Mouse (Mus musculus) MEL (cell line): ENCODE results near the gene Flywch1. TPM values are rescaled to one million over a fixed set of nuclear protein-coding genes. Genes with fewer than 3 reads are reported as not detected.

ENCODE experiments used
- DNase-seq: peaks from one replicate; pipeline ENCODE4 v3.0.0; 2011; ENCODE audit warnings: low read depth, low spot score
- H3K27ac ChIP-seq: 2 replicates; pipeline ENCODE4 v1.5.1; 2012; ENCODE audit warnings: low read depth, mild to moderate bottlenecking, control low read depth, low read length, moderate library complexity; ENCODE audit not compliant: control insufficient read depth
- H3K27me3 ChIP-seq, 2 experiments: fragments of 150-350 bp in 1 of 2; sonication (generic) in 1 of 2; 2 replicates each; pipeline ENCODE4 v1.6.1; 2012; ENCODE audit warnings: low read length in 2 of 2, mild to moderate bottlenecking in 2 of 2, improper control_type of control experiment in 1 of 2, moderate library complexity in 1 of 2; ENCODE audit not compliant: insufficient read depth in 2 of 2, control insufficient read depth in 1 of 2
- H3K36me3 ChIP-seq, 2 experiments: 2 replicates each; pipeline ENCODE4 v1.6.1; 2012 to 2014; ENCODE audit warnings: low read length in 2 of 2, improper control_type of control experiment in 1 of 2, inconsistent platforms in 1 of 2, mild to moderate bottlenecking in 1 of 2; ENCODE audit not compliant: insufficient read depth in 2 of 2, control insufficient read depth in 1 of 2
- H3K4me1 ChIP-seq, 2 experiments: fragments of 150-350 bp in 1 of 2; sonication (generic) in 1 of 2; 2 replicates each; pipeline ENCODE4 v1.6.1; 2012; ENCODE audit warnings: low read length in 2 of 2, improper control_type of control experiment in 1 of 2, mild to moderate bottlenecking in 1 of 2; ENCODE audit not compliant: insufficient read depth in 2 of 2, control insufficient read depth in 1 of 2
- H3K4me3 ChIP-seq, 2 experiments: fragments of 150-350 bp in 1 of 2; sonication (generic) in 1 of 2; 2 replicates each; pipeline ENCODE4 v1.5.1; 2012; ENCODE audit warnings: low read depth in 2 of 2, low read length in 2 of 2, mild to moderate bottlenecking in 2 of 2, moderate library complexity in 2 of 2, control low read depth in 1 of 2, improper control_type of control experiment in 1 of 2; ENCODE audit not compliant: control insufficient read depth in 1 of 2, insufficient read depth in 1 of 2
- H3K79me2 ChIP-seq: 2 replicates; pipeline ENCODE4 v1.6.1; 2012; ENCODE audit warnings: mild to moderate bottlenecking, low read length, moderate library complexity; ENCODE audit not compliant: control insufficient read depth, poor library complexity, insufficient read depth
- H3K9ac ChIP-seq: 2 replicates; pipeline ENCODE4 v1.6.1; 2012; ENCODE audit warnings: low read depth, mild to moderate bottlenecking, control low read depth, low read length, moderate library complexity; ENCODE audit not compliant: control insufficient read depth, poor library complexity, severe bottlenecking
- H3K9me3 ChIP-seq: fragments of 150-350 bp; sonication (generic); replicated peaks from 2 replicates; pipeline ENCODE4 v1.6.1; 2012; ENCODE audit warnings: mild to moderate bottlenecking, low read length, improper control_type of control experiment, moderate library complexity; ENCODE audit not compliant: insufficient read depth
- CHD2 ChIP-seq: IDR thresholded peaks from 2 replicates; pipeline ENCODE4 v1.6.1; 2011; ENCODE audit warnings: low read length, improper control_type of control experiment
- CTCF ChIP-seq, 3 experiments: IDR thresholded peaks in 2 of 3; conservative IDR thresholded peaks in 1 of 3; 2 replicates each; pipeline ENCODE4 v1.5.1; 2011 to 2012; ENCODE audit warnings: low read length in 3 of 3, low read depth in 2 of 3, mild to moderate bottlenecking in 2 of 3, improper control_type of control experiment in 1 of 3, inconsistent platforms in 1 of 3, mixed read lengths in 1 of 3, moderate library complexity in 1 of 3; ENCODE audit not compliant: control insufficient read depth in 1 of 3, insufficient read depth in 1 of 3, poor library complexity in 1 of 3, severe bottlenecking in 1 of 3
- E2F4 ChIP-seq: IDR thresholded peaks from 2 replicates; pipeline ENCODE4 v1.6.1; 2011; ENCODE audit warnings: low read depth, low read length, improper control_type of control experiment, borderline replicate concordance
- ELF1 ChIP-seq: IDR thresholded peaks from 2 replicates; pipeline ENCODE4 v1.6.1; 2014; ENCODE audit warnings: low read depth, mild to moderate bottlenecking, inconsistent platforms, low read length, improper control_type of control experiment, moderate library complexity
- ETS1 ChIP-seq: IDR thresholded peaks from 2 replicates; pipeline ENCODE4 v1.6.1; 2012; ENCODE audit warnings: low read depth, mild to moderate bottlenecking, inconsistent platforms, low read length, improper control_type of control experiment, moderate library complexity
- GATA1 ChIP-seq: IDR thresholded peaks from 2 replicates; pipeline ENCODE4 v1.6.1; 2011; ENCODE audit warnings: low read depth, low read length, improper control_type of control experiment
- MAX ChIP-seq: IDR thresholded peaks from 2 replicates; pipeline ENCODE4 v1.6.1; 2011; ENCODE audit warnings: low read length, improper control_type of control experiment
- MAZ ChIP-seq: IDR thresholded peaks from 2 replicates; pipeline ENCODE4 v1.6.1; 2012; ENCODE audit warnings: low read depth, mild to moderate bottlenecking, inconsistent platforms, low read length, improper control_type of control experiment
- MEF2A ChIP-seq: IDR thresholded peaks from 2 replicates; pipeline ENCODE4 v1.6.1; 2014; ENCODE audit warnings: low read depth, mild to moderate bottlenecking, inconsistent platforms, low read length, improper control_type of control experiment; ENCODE audit not compliant: poor library complexity, insufficient replicate concordance, severe bottlenecking; ENCODE audit errors: extremely low read depth
- MYC ChIP-seq: IDR thresholded peaks from 2 replicates; pipeline ENCODE4 v1.6.1; 2011; ENCODE audit warnings: low read depth, mild to moderate bottlenecking, low read length, improper control_type of control experiment, moderate library complexity
- NELFE ChIP-seq: IDR thresholded peaks from 2 replicates; pipeline ENCODE4 v1.6.1; 2011; ENCODE audit warnings: low read depth, low read length, improper control_type of control experiment
- POLR2A ChIP-seq, 2 experiments: IDR thresholded peaks; 2 replicates each; pipeline ENCODE4 v1.6.1; 2011 to 2012; ENCODE audit warnings: low read length in 2 of 2, mild to moderate bottlenecking in 2 of 2, control low read depth in 1 of 2, improper control_type of control experiment in 1 of 2, low read depth in 1 of 2, moderate library complexity in 1 of 2; ENCODE audit not compliant: control insufficient read depth in 1 of 2, insufficient read depth in 1 of 2, poor library complexity in 1 of 2
- POLR2AphosphoS2 ChIP-seq: IDR thresholded peaks from 2 replicates; pipeline ENCODE4 v1.6.1; 2011; ENCODE audit warnings: low read length, improper control_type of control experiment
- POLR2AphosphoS5 ChIP-seq: IDR thresholded peaks from 2 replicates; pipeline ENCODE4 v1.6.1; 2012; ENCODE audit warnings: low read depth, borderline replicate concordance, mild to moderate bottlenecking, inconsistent platforms, low read length, moderate library complexity, mixed read lengths
- RAD21 ChIP-seq: IDR thresholded peaks from 2 replicates; pipeline ENCODE4 v1.6.1; 2011; ENCODE audit warnings: mild to moderate bottlenecking, low read depth, low read length, improper control_type of control experiment
- TBP ChIP-seq: IDR thresholded peaks from 2 replicates; pipeline ENCODE4 v1.8.0; 2011; ENCODE audit warnings: low read depth, low read length, improper control_type of control experiment
- TCF12 ChIP-seq: IDR thresholded peaks from 2 replicates; pipeline ENCODE4 v1.6.1; 2014; ENCODE audit warnings: low read depth, mild to moderate bottlenecking, inconsistent platforms, low read length, improper control_type of control experiment, moderate library complexity
- UBTF ChIP-seq: IDR thresholded peaks from 2 replicates; pipeline ENCODE4 v1.6.1; 2012; ENCODE audit warnings: low read depth, mild to moderate bottlenecking, inconsistent platforms, low read length, improper control_type of control experiment, moderate library complexity, borderline replicate concordance; ENCODE audit not compliant: insufficient read depth
- USF1 ChIP-seq: IDR thresholded peaks from 2 replicates; pipeline ENCODE4 v1.6.1; 2014; ENCODE audit warnings: low read depth, mild to moderate bottlenecking, inconsistent platforms, low read length, improper control_type of control experiment, moderate library complexity
- ZC3H11A ChIP-seq: IDR thresholded peaks from 2 replicates; pipeline ENCODE4 v1.6.1; 2012; ENCODE audit warnings: low read depth, mild to moderate bottlenecking, inconsistent platforms, low read length, improper control_type of control experiment
- ZMIZ1 ChIP-seq: IDR thresholded peaks from 2 replicates; pipeline ENCODE4 v1.6.1; 2012; ENCODE audit warnings: low read depth, mild to moderate bottlenecking, inconsistent platforms, low read length, improper control_type of control experiment, moderate library complexity
- polyA plus RNA-seq, 2 experiments: library from polyadenylated mRNA; stranded (reverse) in 1 of 2; unstranded in 1 of 2; fragments of >175 nt in 1 of 2; fragments of >200 nt in 1 of 2; gene quantifications; 2 replicates each; pipeline versions ENCODE4 v1.2.1 to v1.2.4; 2012; ENCODE audit warnings: low replicate concordance in 2 of 2, low read depth in 1 of 2; ENCODE audit not compliant: insufficient read length in 2 of 2, insufficient read depth in 1 of 2, missing spikeins in 1 of 2
- total RNA-seq: library from RNA; depleted of rRNA; stranded (reverse); fragments of 300-350 nt; gene quantifications from 2 replicates; pipeline ENCODE4 v1.2.3, GENCODE M21; 2012

Gene Flywch1
- total and polyA plus RNA-seq, 3 experiments: 15.3 to 29.7 TPM; not detected in 1

DNA sequence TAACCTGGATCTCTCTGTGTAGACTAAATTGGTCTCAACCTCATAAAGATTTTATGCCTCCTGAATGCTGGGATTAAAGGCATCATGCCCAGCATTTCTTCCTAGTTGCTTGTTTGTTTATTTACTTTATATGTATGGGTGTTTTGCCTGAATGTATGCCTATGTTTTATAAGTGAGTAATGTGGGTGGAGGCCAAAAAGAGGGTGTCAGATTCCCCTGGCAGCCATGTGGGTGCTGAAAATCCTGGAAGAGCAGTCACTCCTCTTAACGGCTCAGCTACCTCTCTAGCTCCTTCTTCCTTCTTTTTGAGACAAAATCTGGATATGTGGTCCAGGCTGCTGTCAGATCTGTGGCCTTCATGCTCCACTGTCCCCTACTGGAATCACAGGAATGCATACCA lies 41.0 kb downstream of the Flywch1 start:
- no peak for DNase-seq
- Histone ChIP-seq H3K27me3 (no peaks in the 10 kb centered on the region), H3K4me3 (no peak overlapping the region), H3K4me1 (peaks cover 2 to 17% of the 10 kb centered on the region in 2 experiments; a peak in 3 of 4 replicates), H3K9me3 (no peaks in the 10 kb centered on the region), H3K36me3 (peaks cover 0 to 13% of the 10 kb centered on the region in 2 experiments; a peak in 3 of 4 replicates)
- no peak for TF ChIP-seq POLR2AphosphoS5
- no peak for TF ChIP-seq MAX
- TF ChIP-seq MAZ: no peak
- TF ChIP-seq TCF12: no peak
- TF ChIP-seq, all 39 proteins: peak for 0
- Histone ChIP-seq H3K9ac (no peak overlapping the region), H3K79me2 (peaks cover 8% of the 10 kb centered on the region), H3K27ac (no peak overlapping the region)

GRCm38 (mm10) chr17:23726758-23727142 lies 44.7 kb downstream of the Flywch1 start:
- H3K27me3 ChIP-seq: no peaks in the 10 kb centered on the region
- H3K27ac ChIP-seq: peak overlapping the region; percentile 14; the same call in 1 of the 2 replicates
- H3K9ac ChIP-seq: peak overlapping the region; percentile 99
- peak overlapping the region; percentile 75 to 90 for H3K4me3 ChIP-seq
- TF ChIP-seq MYC (no peak), CTCF (IDR thresholded peaks at IDR 0.05 in 2 of 3, conservative IDR thresholded peaks at IDR 0.05 in 1 of 3; ENCODE audit: control insufficient read depth in 1 of 3, insufficient read depth in 1 of 3, low read depth in 2 of 3, low read length in 3 of 3, poor library complexity in 1 of 3, severe bottlenecking in 1 of 3) (no peak), POLR2AphosphoS2 (no peak), ZMIZ1 (no peak), POLR2A (IDR thresholded peaks at IDR 0.05; ENCODE audit: control insufficient read depth in 1 of 2, insufficient read depth in 1 of 2, low read depth in 1 of 2, low read length in 2 of 2, poor library complexity in 1 of 2) (0 out of 4 replicates have a peak, but pooled peaks of 1 of the 2 experiments have one; percentile 10), RAD21 (no peak), MAZ (peak; percentile 54; the same call in 1 of the 2 replicates)
- TF ChIP-seq, all 39 proteins: peak for 2
- Histone ChIP-seq H3K36me3 (peaks cover 0 to 16% of the 10 kb centered on the region in 2 experiments; a peak in 2 of 4 replicates), H3K9me3 (no peaks in the 10 kb centered on the region), H3K4me1 (peaks cover 2 to 21% of the 10 kb centered on the region in 2 experiments; a peak in 3 of 4 replicates), H3K79me2 (peaks cover 8% of the 10 kb centered on the region)
- DNase-seq: peak; percentile 78

DNA sequence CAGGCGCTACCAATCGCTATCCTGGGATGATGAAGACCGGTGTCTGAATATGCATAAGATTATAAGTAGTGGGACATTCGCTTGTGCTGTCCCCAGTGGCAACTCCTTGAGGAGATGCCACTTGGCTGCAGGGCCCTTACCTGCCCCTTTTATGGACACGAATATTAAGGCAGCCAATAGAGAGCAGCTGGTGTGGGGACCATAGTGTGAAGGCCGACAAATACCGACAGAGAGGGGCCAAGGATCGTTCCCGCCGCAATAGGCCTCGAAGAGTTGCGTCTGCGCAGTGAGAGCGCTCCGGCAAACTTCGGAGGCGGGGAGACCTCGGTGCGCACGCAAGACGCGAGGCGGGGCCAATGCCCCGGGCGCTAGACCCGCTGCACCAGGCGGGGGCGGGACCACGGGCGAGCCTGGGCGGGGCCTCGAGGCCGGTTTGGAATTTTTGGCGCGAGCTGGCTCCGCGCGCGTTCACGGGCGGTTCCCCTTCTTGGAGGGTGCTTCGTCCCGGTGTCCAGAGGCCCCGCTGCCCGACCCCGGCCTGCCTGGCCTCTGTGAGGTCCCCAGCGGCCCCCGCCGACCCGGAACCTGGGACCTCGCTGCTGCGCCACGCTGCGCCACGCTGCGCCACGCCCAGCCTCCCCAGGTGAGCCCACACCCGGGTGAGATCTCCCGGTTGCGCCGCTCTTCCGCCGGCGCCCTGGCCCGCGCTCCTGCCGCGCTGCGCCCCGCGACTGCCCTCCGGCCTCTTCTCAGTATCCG lies 45.2 kb downstream of the Flywch1 start, which contains the start of gene Pkmyt1:
Gene Pkmyt1 (plus strand): TSS at position 338 of the 759 bp plus-strand sequence.
- Histone ChIP-seq H3K79me2 (peaks cover 8% of the 10 kb centered on the region), H3K4me1 (peaks cover 2 to 21% of the 10 kb centered on the region in 2 experiments; a peak in 3 of 4 replicates), H3K36me3 (peaks cover 0 to 16% of the 10 kb centered on the region in 2 experiments; a peak in 2 of 4 replicates), H3K9me3 (no peaks in the 10 kb centered on the region), H3K27me3 (no peaks in the 10 kb centered on the region), H3K4me3 (peak within 1 kb of the TSS; percentile 75 to 90), H3K9ac (peak within 1 kb of the TSS; percentile 99), H3K27ac (peak within 1 kb of the TSS; percentile 77)
- DNase-seq: peak; percentile 95
- TF ChIP-seq ZC3H11A (no peak), CHD2 (no peak), E2F4 (peak; percentile 70; the same call in 1 of the 2 replicates), MYC (0 out of 2 replicates have a peak, but pooled peaks have one; percentile 6), UBTF (no peak), POLR2AphosphoS2 (peak; percentile 80), ZMIZ1 (no peak; the same call in 1 of the 2 replicates), ELF1 (no peak), ETS1 (no peak), POLR2AphosphoS5 (no peak), GATA1 (no peak), USF1 (peak; percentile 29; the same call in 1 of the 2 replicates), MEF2A (no peak), NELFE (peak; percentile 76), TBP (peak; percentile 67; the same call in 1 of the 2 replicates), TCF12 (peak; percentile 12; the same call in 1 of the 2 replicates), POLR2A (IDR thresholded peaks at IDR 0.05; ENCODE audit: control insufficient read depth in 1 of 2, insufficient read depth in 1 of 2, low read depth in 1 of 2, low read length in 2 of 2, poor library complexity in 1 of 2) (peak; percentile 3 to 85; a peak in 2 of 4 replicates)
